Mouse (Mus musculus): ENCODE measurements around the gene 4933407L21Rik. TPM values are rescaled to one million over a fixed set of nuclear protein-coding genes. Genes with fewer than 3 reads are reported as not detected.

The 4933407L21Rik gene
- polyA plus RNA-seq, 1 experiment: not detected

- WGBS: 55% methylated on average over 6 of the region's 6 CpGs
- no peak overlapping the region for H3K4me3 ChIP-seq (replicated peaks; ENCODE audit: control insufficient read depth, low read depth, low read length)
- H3K27ac ChIP-seq (ENCODE audit: control insufficient read depth, insufficient read depth, low read depth, low read length, poor library complexity): no peak overlapping the region
- H3K4me1 ChIP-seq (ENCODE audit: control insufficient read depth, insufficient read depth, low read length): no peaks in the 10 kb centered on the region; the same call in none of the 2 replicates
- TF ChIP-seq POLR2A (IDR thresholded peaks at IDR 0.05; ENCODE audit: borderline replicate concordance, control insufficient read depth, low read depth, low read length): no peak
- TF ChIP-seq CTCF (IDR thresholded peaks at IDR 0.05; ENCODE audit: control insufficient read depth, insufficient read depth, low read length): no peak
Measured at GRCm38 (mm10) chr1:85959129-85959888, 31.0 kb downstream of the 4933407L21Rik start.

GRCm38 (mm10) chr1:85959889-85960276 is 31.6 kb downstream of the 4933407L21Rik start:
- H3K4me3 ChIP-seq (replicated peaks; ENCODE audit: control insufficient read depth, low read depth, low read length): no peak overlapping the region
- H3K4me1 ChIP-seq (ENCODE audit: control insufficient read depth, insufficient read depth, low read length): no peaks in the 10 kb centered on the region; the same call in none of the 2 replicates
- WGBS: 77% methylated on average over 2 of the region's 2 CpGs
- TF ChIP-seq POLR2A (IDR thresholded peaks at IDR 0.05; ENCODE audit: borderline replicate concordance, control insufficient read depth, low read depth, low read length) (no peak), CTCF (IDR thresholded peaks at IDR 0.05; ENCODE audit: control insufficient read depth, insufficient read depth, low read length) (no peak)
- no peak overlapping the region for H3K27ac ChIP-seq (ENCODE audit: control insufficient read depth, insufficient read depth, low read depth, low read length, poor library complexity)

DNA sequence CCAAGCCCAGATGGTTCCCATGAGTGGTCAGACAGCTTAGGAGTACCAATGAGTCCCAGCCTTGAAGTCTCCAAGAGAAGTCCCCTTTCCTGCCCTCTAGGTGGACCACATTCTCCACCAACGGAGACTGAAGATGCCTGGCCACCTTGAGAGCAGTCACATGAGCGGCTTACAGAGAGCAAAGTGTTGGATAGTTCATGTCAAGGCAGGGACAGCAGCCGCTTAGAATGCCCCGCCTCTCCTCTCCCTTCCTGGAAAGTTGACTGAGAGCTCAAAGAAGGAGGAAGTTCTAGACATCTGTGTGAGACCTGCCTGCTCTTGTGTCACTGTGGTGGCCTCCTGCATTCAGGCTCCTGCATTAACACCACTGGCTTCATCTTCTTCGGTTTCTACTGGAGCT is 32.6 kb downstream of the 4933407L21Rik start, which contains the start of gene Gpr55:
Gene Gpr55 (minus strand): TSS at position 135 of the 400 bp plus-strand sequence.
- no peak within 1 kb of the TSS for H3K4me3 ChIP-seq (replicated peaks; ENCODE audit: control insufficient read depth, low read depth, low read length)
- no peak within 1 kb of the TSS for H3K27ac ChIP-seq (ENCODE audit: control insufficient read depth, insufficient read depth, low read depth, low read length, poor library complexity)
- TF ChIP-seq CTCF (IDR thresholded peaks at IDR 0.05; ENCODE audit: control insufficient read depth, insufficient read depth, low read length) (no peak), POLR2A (IDR thresholded peaks at IDR 0.05; ENCODE audit: borderline replicate concordance, control insufficient read depth, low read depth, low read length) (no peak)
- WGBS: under 1% methylated on average over 5 of the region's 5 CpGs
- H3K4me1 ChIP-seq (ENCODE audit: control insufficient read depth, insufficient read depth, low read length): no peaks in the 10 kb centered on the region; the same call in none of the 2 replicates

DNA sequence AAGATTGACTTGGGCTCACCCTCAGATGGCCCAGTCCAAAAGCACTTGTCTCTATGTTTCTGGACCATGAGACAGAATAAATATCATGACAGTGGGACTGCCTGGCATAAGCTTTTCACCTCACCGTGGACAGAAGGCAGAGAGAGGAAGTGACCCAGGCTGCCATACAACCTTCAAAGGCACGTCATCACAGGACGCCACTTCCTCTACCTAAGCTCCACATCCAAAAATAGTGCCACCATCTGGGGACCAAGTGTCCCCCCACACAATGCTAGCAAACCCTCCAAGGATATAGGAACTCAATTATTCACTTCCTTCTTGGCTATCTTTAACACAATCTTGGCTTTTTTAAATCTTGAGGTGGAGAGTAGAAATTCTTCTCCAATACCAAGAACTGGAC is 33.8 kb downstream of the 4933407L21Rik start:
- WGBS: 12% methylated on average over 3 of the region's 3 CpGs
- H3K4me1 ChIP-seq (ENCODE audit: control insufficient read depth, insufficient read depth, low read length): no peaks in the 10 kb centered on the region; the same call in 1 of the 2 replicates
- H3K4me3 ChIP-seq (replicated peaks; ENCODE audit: control insufficient read depth, low read depth, low read length): no peak overlapping the region
- H3K27ac ChIP-seq (ENCODE audit: control insufficient read depth, insufficient read depth, low read depth, low read length, poor library complexity): no peak overlapping the region
- TF ChIP-seq CTCF (IDR thresholded peaks at IDR 0.05; ENCODE audit: control insufficient read depth, insufficient read depth, low read length): no peak
- TF ChIP-seq POLR2A (IDR thresholded peaks at IDR 0.05; ENCODE audit: borderline replicate concordance, control insufficient read depth, low read depth, low read length): no peak

DNA sequence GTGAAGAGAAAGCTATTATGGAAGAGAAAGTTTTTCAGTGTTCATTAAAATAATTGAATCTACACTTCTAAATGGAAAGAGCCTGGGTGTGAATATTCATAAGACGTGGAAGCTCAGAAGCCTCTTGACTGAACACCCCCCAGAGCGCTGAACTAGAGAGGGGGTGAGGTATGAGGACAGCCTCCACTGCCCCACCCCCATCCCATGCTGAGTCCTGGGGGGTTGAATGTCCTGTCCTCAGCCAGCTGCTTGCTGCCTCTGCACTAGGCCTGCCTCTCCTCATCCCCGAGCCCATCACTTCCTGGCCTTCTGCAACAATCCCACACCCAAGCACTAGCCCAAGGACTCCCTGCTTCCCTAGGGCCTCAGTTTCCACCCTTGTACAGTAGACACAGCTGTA is 37.6 kb downstream of the 4933407L21Rik start:
- WGBS: 91% methylated on average over 3 of the region's 3 CpGs
- Histone ChIP-seq H3K4me1 (ENCODE audit: control insufficient read depth, insufficient read depth, low read length) (no peaks in the 10 kb centered on the region; the same call in 1 of the 2 replicates), H3K27ac (ENCODE audit: control insufficient read depth, insufficient read depth, low read depth, low read length, poor library complexity) (no peak overlapping the region), H3K4me3 (replicated peaks; ENCODE audit: control insufficient read depth, low read depth, low read length) (no peak overlapping the region)
- TF ChIP-seq POLR2A (IDR thresholded peaks at IDR 0.05; ENCODE audit: borderline replicate concordance, control insufficient read depth, low read depth, low read length): no peak

DNA sequence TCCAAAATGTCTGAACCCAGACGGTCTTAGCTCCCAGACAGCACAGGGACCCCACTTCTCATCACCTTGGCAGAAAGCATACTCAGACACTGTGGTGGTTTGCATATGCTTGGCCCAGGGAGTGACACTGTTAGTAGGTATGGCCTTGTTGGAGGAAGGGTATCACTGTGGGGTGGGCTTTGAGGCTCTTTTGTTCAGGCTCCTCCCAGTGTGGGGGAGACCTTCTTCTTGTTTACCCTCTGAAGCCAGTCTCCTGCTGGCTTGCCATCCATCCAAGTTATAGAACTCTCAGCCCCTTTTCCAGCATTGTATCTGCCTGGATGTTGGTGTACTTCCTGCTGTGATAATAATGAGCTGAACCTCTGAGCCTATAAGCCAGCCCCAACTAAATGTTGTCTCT is 40.8 kb downstream of the 4933407L21Rik start:
- Histone ChIP-seq H3K27ac (ENCODE audit: control insufficient read depth, insufficient read depth, low read depth, low read length, poor library complexity) (no peak overlapping the region), H3K4me3 (replicated peaks; ENCODE audit: control insufficient read depth, low read depth, low read length) (no peak overlapping the region), H3K4me1 (ENCODE audit: control insufficient read depth, insufficient read depth, low read length) (no peaks in the 10 kb centered on the region)
- TF ChIP-seq CTCF (IDR thresholded peaks at IDR 0.05; ENCODE audit: control insufficient read depth, insufficient read depth, low read length): no peak
- TF ChIP-seq POLR2A (IDR thresholded peaks at IDR 0.05; ENCODE audit: borderline replicate concordance, control insufficient read depth, low read depth, low read length): no peak
- WGBS: 63% methylated on average over 1 of the region's 1 CpGs

DNA sequence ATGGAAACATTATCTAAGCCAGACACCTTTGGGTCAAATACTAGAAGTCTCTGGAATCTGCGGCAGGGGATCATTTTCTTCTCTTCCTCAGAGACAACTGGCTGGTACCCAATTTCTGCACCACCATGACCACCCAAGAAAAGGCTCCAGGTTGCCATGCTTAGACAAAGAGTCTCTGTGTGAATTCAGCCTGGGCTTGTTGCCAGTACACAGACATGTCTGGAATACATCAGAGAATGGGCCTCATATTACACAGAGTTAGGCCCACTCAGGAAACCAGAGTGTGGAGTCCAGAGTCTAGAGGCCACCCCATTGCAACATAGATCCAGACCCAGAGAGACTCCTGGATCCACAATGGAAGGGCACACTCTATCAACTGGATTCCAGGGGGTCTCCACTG is 41.2 kb downstream of the 4933407L21Rik start:
- Histone ChIP-seq H3K4me1 (ENCODE audit: control insufficient read depth, insufficient read depth, low read length) (no peaks in the 10 kb centered on the region), H3K27ac (ENCODE audit: control insufficient read depth, insufficient read depth, low read depth, low read length, poor library complexity) (no peak overlapping the region), H3K4me3 (replicated peaks; ENCODE audit: control insufficient read depth, low read depth, low read length) (no peak overlapping the region)
- TF ChIP-seq POLR2A (IDR thresholded peaks at IDR 0.05; ENCODE audit: borderline replicate concordance, control insufficient read depth, low read depth, low read length): no peak
- TF ChIP-seq CTCF (IDR thresholded peaks at IDR 0.05; ENCODE audit: control insufficient read depth, insufficient read depth, low read length): no peak
- 87% methylated on average over 1 of the region's 1 CpGs for WGBS

DNA sequence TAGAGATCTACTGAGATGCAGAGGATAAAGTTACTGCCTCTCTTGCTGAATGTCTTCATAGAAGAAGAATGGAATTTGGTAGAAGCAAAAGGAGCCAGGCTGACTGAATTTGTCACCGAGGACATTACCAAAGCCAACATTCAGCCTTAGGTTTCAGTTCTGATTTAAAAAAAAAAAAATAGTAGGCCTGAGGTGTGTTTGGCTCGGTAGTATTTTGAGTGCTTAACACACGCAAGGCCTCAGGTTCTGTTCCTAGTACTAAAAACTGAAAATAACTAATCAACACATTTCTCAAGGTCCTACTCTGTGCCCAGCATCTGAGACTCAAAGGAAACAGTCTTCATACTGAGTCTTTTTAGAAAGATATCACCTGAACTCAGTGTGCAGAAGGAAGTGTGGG is 42.8 kb downstream of the 4933407L21Rik start:
- Histone ChIP-seq H3K4me1 (ENCODE audit: control insufficient read depth, insufficient read depth, low read length) (no peaks in the 10 kb centered on the region), H3K4me3 (replicated peaks; ENCODE audit: control insufficient read depth, low read depth, low read length) (no peak overlapping the region), H3K27ac (ENCODE audit: control insufficient read depth, insufficient read depth, low read depth, low read length, poor library complexity) (no peak overlapping the region)
- TF ChIP-seq CTCF (IDR thresholded peaks at IDR 0.05; ENCODE audit: control insufficient read depth, insufficient read depth, low read length) (no peak), POLR2A (IDR thresholded peaks at IDR 0.05; ENCODE audit: borderline replicate concordance, control insufficient read depth, low read depth, low read length) (no peak)
- WGBS: 83% methylated on average over 3 of the region's 3 CpGs

Measured in bone marrow, adult 2 months (tissue).